Mouse (Mus musculus) testis, adult 2 months (tissue): ENCODE results near the gene Adprh.

Experiments used
- CTCF ChIP-seq: fragments of 200-500 bp; IDR thresholded peaks from 2 replicates; pipeline ENCODE4 v1.5.1; 2012; ENCODE audit warnings: low read depth, mild to moderate bottlenecking, inconsistent platforms, low read length, moderate library complexity; ENCODE audit not compliant: control insufficient read depth, insufficient read depth, insufficient replicate concordance
- POLR2A ChIP-seq: fragments of 200-500 bp; IDR thresholded peaks from 2 replicates; pipeline ENCODE4 v1.6.1; 2012; ENCODE audit warnings: low read depth, mild to moderate bottlenecking, inconsistent platforms, low read length, moderate library complexity; ENCODE audit not compliant: control insufficient read depth

- TF ChIP-seq CTCF (no peak), POLR2A (no peak)
Measured at GRCm38 (mm10) chr16:38453952-38454351, 1.4 kb upstream of the Adprh start.
